Mouse (Mus musculus): ENCODE data around the gene Nmur1. TPM values are rescaled to one million over a fixed set of nuclear protein-coding genes. Genes with fewer than 3 reads are reported as not detected.
A peak's percentile ranks its signal among the peaks of the same experiment; 100 is the strongest.

Nmur1 gene
- total RNA-seq (2021) = not detected
- long read RNA-seq, experiment 1 = 0 reads
- long read RNA-seq, experiment 2 = 0 reads

DNA sequence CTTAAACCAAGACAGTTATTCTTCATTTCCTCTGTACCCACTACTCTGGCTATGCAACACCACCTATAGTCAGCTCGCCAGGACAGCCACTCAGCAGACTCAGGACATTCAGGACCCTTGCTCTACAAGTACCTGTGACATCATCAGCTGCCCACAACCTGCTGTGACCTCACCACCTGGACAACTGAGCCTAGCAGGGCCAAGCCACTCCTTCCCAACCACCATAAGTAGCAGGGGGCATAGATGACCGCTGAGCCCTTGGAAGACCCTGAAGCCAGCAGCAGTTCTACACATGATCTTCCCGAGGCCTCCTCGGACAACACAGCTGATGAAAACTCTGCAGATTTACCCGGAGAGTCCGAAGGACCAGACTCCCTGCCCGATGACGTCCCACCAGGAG lies at the start of gene Nmur1, which contains the start of gene Tex44:
Gene Nmur1 (minus strand): TSS at position 101 of the 400 bp plus-strand sequence.
Gene Tex44 (plus strand): TSS at position 202 of the 400 bp plus-strand sequence.
- DNase-seq = no peak

DNA sequence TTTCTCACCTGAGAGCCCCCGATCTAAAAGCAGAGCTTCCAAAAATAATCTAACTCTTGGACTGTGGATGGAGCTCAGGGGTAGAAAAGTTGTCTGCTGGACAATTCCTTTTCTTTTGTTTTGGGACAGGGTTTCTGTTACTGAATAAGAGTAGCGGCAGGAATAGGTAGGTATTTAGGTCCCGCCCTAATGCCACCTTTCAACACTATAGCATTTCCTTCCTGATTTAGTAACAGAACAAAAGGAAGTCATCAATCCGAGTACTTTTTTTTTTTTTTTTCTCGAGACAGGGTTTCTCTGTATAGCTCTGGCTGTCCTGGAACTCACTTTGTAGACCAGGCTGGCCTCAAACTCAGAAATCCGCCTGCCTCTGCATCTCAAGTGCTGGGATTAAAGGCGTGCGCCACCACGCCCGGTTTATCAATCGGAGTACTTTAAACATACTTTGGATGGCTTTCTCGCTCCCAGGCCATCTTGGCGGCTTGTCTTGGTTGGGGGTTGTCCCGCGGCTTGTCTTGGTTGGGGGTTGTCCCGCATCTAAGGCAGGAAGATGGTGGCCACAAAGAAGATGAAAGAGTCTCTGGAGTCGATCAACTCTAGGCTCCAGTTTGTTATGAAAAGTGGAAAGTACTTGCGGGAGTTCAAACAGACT lies 47.2 kb upstream of the Nmur1 start:
- no peak for DNase-seq

GRCm38 (mm10) chr1:86472197-86472952 lies 46.3 kb upstream of the Nmur1 start:
- DNase-seq = peak; percentile 85 to 87

GRCm38 (mm10) chr1:86471504-86471961 lies 45.5 kb upstream of the Nmur1 start:
- peak; percentile 31 to 55 for DNase-seq

GRCm38 (mm10) chr1:86470519-86471181 lies 44.6 kb upstream of the Nmur1 start:
- DNase-seq = peak; percentile 85 to 86

DNA sequence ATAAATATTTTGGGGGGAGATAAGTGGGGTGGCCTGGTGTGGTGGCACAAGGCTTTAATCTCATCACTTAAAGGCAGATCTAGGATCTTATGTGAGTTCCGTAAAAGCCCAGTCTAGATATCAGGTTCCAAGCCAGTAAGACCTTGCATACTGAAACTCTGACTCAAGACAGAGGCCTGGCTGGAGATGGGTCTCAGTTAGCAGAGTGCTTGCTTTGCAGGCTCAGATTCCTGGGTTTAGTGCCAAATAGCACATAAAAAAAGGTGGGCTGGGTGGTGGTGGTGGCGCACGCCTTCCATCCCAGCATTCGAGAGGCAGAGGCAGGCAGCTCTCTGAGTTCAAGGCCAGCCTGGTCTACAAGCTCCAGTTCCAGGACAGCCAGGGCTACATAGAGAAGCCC lies 43.8 kb upstream of the Nmur1 start:
- peak in 1 of 2 experiments; percentile 11 for DNase-seq

GRCm38 (mm10) chr1:86467416-86467815 lies 41.4 kb upstream of the Nmur1 start:
- DNase-seq = no peak

DNA sequence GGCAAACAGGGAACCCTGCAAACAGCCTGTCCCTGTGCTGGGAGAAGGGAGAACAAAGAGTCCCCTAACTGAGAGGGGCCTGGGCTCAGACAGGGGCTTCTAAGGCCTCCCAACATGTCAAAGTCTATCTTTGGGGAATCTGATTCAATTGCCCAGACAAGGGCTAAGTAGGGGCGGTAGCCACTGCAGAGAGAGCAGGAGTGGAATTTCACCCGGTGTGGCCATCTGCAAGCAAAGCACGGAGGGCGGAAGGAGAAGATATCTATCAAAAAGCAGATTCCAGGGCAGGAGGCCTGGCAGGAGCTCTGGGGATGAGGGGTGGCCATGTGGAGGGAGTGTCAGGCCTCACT lies 38.8 kb upstream of the Nmur1 start:
- peak; percentile 36 to 48 for DNase-seq

DNA sequence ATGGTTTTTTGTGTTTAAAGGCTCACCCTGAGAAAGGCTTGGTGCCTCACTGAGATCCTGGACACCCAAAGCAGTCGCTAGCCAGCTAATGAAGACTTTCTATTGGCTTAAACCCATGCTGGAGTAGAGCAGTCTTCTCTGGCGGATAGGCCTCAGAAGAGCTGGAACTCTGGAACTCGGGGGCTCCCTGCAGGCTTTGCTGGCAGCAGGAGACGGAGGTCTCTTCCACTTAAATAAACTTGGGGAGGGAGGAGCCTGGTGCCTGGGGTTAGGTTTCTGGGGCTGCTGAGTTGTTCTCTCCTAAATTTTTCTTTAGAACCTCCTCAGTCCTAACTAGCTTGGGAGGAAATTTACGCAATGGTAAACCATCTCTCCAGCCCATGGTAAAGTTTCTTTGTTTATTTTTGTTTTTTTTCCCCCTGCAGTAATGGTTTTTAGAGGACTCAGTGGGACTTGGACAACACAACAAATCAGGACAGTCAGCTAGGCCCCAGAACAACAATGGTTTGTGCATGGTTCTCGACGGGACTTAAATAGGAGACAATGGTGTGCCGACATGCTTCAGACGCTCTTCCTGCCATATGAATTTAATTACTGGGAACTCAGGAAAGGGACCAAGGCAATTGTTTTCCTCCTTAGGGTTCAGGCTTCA lies 38.3 kb upstream of the Nmur1 start:
- no peak for DNase-seq

GRCm38 (mm10) chr1:86459371-86459770 lies 33.3 kb upstream of the Nmur1 start:
- no peak for DNase-seq

DNA sequence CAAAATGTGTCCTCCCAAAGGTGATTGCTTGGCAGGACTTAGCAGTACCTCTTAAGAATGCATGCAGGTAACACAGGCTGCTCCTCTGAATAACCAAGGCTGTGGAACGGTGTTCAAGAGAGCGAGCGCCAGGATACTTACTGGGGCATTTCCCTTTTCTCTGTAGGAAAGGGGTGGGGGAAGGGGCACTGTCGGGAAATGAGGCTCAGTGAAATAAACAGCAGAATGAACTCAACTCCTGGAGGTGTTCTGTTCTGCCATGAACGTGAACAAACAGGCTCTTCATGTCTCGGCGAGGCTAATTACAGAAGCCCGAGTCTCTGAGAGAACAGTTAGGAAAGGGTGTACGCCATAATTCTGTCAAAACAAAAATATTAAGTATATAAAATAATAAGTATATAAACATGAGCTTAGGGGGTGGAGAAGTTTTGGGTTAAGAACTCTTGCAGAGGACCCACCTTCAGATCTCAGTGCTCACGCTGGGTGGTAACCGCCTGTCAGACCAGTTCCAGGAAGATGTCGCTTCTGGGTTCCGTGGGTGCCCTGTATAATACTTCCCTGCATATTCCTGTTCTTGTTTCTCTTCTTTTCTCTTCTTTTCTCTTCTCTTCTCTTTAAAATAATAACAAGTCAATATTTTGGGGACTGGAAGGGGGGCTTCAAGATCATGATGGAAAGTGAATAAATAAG lies 31.0 kb upstream of the Nmur1 start:
- no peak for DNase-seq

DNA sequence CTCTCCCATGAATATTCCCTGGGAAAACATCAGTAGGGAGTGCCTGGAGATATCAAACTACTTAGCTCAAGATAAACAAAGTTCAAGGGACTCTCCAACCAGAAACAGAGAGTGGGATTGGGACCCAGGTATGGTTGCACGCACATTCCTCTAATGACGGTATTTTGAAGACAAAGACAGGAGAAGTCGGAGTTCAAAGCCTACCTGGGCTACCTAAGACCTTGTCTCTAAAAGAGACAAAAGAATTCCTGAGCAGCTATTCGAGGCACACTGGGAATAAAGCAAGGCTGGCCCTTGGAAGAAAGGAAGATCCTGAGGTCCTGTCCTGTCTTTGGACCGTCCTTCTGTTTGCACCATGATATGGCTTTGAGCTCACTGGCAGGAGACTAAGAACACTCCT lies 26.7 kb upstream of the Nmur1 start:
- DNase-seq = no peak

GRCm38 (mm10) chr1:86449966-86450365 lies 23.9 kb upstream of the Nmur1 start:
- DNase-seq = no peak

DNA sequence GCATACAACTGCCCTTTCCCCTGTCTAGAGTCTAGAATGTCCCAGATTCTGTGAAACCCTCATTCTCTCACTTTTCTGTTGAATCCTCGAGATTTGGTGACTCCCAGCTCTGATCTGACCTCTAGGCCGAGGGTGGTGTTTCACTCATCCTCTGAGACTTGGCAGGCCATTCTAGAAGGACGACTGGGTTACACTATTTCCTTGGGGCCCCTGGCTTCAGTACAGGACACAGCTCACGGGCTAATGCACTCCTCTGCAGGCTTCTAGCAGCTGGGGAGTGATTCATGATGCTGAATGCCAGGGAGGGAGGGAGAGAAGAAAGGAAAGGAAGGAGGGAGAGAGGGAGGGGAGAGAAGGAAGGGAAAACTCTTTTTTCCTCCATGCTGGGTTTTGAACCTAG lies 22.2 kb upstream of the Nmur1 start:
- DNase-seq = peak; percentile 56 to 57

- DNase-seq = no peak
Measured at GRCm38 (mm10) chr1:86447596-86448171, 21.7 kb upstream of the Nmur1 start.

GRCm38 (mm10) chr1:86443386-86444172 lies 17.6 kb upstream of the Nmur1 start:
- DNase-seq = peak; percentile 25 to 46

DNA sequence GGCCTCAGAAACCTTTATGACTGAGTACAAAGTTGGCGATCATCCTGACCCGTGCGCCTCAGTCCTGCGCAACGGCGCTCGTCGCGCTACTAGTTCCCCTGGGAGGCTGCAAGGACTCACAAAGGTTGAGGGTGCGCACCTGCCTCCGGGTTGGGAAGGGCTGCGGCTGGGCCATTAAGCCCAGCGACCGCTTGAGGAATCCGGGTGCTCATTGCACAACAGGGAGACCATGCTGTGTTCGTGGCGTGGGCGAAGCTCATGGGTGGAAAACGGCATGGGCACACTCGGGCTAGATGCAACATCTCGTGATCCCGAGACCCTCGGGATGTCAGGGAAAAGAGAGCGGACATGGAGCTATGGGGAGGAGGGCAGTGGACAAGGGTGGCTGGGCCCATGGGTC lies 16.8 kb upstream of the Nmur1 start:
- no peak for DNase-seq

DNA sequence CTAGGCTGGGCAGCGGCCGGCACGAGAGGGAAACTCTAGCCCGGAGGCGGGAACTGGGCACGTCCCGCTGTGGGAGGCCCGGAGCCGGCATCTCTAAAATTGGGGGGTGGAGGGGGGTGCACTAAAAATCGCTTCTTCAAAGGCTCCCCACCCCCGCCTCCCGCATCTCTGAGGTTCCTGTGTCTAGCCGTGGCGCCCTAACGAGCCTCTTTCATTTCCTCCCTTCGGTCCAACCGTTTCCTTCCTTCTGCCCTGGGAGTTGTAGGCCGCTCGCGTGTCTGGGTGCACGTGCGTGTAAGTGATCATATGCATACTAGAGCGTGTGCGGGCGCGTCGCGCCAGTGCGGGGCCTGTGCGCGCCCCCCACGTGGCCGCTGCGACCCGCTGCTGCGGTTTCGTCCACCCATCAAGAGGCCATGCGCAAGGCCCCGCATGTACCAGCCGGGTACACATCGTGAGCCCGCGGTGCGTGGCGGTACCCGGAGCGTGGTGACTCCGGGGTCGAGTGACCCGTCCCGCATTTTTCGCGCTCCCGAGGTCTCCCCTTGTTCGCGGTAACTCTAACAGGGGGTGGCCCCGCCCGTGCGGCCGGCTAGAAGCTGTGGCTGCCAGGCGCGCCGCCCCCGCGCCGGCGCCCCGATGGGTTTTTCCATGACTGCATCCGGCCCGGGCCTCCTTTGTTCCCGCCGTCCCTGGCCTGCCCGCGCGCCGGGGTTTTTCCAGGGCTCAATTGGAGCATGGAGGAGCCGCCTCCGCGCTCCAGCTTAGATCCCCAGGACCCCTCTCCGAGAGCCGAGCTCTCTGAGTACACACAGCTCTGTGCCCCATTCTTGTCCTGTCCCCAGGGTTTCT lies 16.2 kb upstream of the Nmur1 start:
- peak; percentile 93 to 95 for DNase-seq

DNA sequence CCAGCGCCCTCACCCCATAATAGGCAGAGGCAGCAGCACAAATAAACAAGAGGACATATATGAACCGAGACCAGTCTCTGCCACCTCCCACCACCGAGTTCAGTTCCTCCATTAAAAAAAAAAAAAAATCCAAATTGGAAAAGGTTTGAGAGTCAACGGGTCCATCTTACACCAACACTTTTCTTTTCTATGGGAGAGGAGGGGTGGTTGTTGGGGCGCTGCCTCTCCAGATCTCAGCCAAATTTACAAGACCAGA lies 15.6 kb upstream of the Nmur1 start:
- no peak for DNase-seq

Measured in adrenal gland, postnatal 36 days (tissue).